Mouse (Mus musculus): ENCODE results near the gene Dusp10. TPM values are rescaled to one million over a fixed set of nuclear protein-coding genes. Genes with fewer than 3 reads are reported as not detected.

Dusp10 gene
- polyA plus RNA-seq, 1 experiment from 2014 or later = 10.5 TPM

DNA sequence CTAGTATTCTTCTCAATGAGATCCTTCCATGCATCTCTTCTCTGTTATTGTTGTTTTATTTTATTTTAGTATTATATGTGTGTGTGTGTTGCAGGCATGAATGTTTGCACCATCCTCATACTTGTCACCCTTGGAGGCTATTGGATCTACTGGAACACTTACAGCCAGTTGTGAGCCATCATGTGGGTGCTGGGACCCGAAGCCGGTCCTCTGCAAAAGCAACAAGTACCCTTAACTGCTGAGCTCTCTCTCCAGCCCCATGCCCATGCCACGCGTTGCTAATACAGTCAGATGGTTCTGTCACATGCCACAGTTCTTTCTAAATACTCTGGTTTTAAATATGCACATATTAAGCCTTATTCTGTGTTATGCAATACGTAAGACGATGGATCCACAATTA is 1.8 kb upstream of the Dusp10 start:
- no peaks in the 10 kb centered on the region for H3K4me1 ChIP-seq (replicated peaks)
- no peak overlapping the region for H3K4me2 ChIP-seq
- no peak for ATAC-seq (replicated peaks; ENCODE audit: insufficient number of reproducible peaks, insufficient read depth, low FRiP score, low read depth)
- no peaks in the 10 kb centered on the region for H3K9me3 ChIP-seq (replicated peaks)
- no peak overlapping the region for H3K9ac ChIP-seq
- no peak overlapping the region for H3K4me3 ChIP-seq
- H3K27ac ChIP-seq = no peak overlapping the region
- H3K27me3 ChIP-seq = no peaks in the 10 kb centered on the region
- no peaks in the 10 kb centered on the region for H3K36me3 ChIP-seq
- 90% methylated on average over 6 of the region's 6 CpGs for WGBS

DNA sequence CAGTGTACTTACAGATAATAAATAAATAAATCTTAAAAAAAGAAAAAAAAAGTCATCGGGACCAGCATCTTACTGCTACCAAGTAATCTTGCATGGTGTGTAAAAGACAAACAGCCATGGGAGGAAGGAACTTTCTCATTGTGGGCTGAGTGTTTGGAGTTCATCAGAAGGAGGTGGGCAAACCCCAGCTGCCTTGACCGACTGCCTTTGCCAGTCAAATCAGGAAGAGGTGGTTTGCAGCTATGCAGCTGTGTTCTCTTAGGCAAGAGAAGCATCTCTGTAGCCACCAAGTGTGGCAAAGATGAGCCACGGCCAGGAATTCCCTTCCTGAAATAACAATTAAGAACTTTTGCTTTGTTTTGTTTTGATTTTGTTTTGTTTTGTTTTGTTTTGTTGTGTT is 989 bp downstream of the Dusp10 start:
- Histone ChIP-seq H3K4me3 (no peak overlapping the region), H3K4me2 (no peak overlapping the region), H3K27ac (no peak overlapping the region), H3K9ac (no peak overlapping the region), H3K27me3 (no peaks in the 10 kb centered on the region), H3K36me3 (no peaks in the 10 kb centered on the region), H3K4me1 (replicated peaks) (no peaks in the 10 kb centered on the region), H3K9me3 (replicated peaks) (no peaks in the 10 kb centered on the region)
- ATAC-seq (replicated peaks; ENCODE audit: insufficient number of reproducible peaks, insufficient read depth, low FRiP score, low read depth) = no peak
- WGBS = 77% methylated on average over 3 of the region's 3 CpGs

DNA sequence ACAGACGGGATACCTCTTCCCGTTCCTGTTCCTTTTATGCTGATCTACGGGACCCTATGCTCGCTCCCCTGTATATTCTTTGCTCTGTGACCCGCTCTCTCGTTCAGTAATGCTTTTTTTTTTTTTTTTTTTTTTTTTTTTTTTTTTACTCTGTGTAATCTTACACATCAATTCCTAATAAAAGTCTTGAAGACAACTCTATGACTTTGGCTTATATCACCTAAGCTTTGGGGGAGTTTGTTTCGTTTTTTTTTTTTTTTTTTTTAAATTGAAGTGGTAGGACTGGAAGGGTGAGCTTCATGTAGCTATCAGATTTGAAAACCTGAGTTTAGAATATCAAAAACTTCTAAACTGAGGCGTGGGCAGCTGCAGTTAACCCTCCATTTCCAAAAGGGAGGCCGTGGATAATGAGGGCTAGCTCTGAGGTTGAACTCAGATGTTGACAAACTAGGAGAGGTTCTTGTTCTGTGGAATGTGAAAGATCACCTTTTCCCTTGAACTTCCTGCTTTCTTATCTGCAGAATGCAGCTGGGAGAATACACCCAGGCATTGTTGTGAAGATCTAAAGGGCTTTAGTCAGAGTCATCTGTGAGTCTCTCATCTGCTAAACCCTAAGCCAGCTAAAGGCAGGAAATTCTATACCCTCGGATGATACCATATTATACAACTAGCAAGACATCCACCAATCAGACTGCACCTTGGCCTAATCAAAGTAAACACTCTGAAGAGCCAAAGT is 3.1 kb downstream of the Dusp10 start:
- no peaks in the 10 kb centered on the region for H3K27me3 ChIP-seq
- H3K4me3 ChIP-seq = no peak overlapping the region
- no peaks in the 10 kb centered on the region for H3K9me3 ChIP-seq (replicated peaks)
- H3K36me3 ChIP-seq = no peaks in the 10 kb centered on the region
- H3K27ac ChIP-seq = peak overlapping the region; percentile 14; the same call in 1 of the 2 replicates
- H3K4me1 ChIP-seq (replicated peaks) = peaks cover 3% of the 10 kb centered on the region; the same call in 1 of the 2 replicates
- WGBS = 68% methylated on average over 10 of the region's 10 CpGs
- no peak for ATAC-seq (replicated peaks; ENCODE audit: insufficient number of reproducible peaks, insufficient read depth, low FRiP score, low read depth)
- H3K4me2 ChIP-seq = no peak overlapping the region
- no peak overlapping the region for H3K9ac ChIP-seq

DNA sequence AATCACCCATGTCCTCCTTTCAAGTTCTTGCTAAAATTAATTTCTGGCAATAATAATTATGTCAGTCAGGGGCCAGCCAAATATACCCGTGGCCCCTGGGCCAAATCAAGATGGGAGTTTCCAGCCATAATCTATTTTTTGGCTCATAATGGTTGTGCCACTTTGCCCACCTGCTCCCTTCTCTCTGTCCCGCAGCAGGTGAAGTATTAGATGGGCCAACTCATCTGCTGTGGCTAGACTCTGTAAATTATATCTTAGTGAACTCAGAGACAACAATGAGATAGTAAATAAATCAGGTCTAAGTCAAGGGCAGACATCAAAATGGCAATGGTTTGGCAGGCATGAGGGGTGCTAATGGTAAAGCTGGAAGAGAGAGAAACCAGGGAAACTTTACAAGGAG is 4.5 kb downstream of the Dusp10 start:
- Histone ChIP-seq H3K9me3 (replicated peaks) (no peaks in the 10 kb centered on the region), H3K4me3 (no peak overlapping the region), H3K4me1 (replicated peaks) (peaks cover 3% of the 10 kb centered on the region; the same call in 1 of the 2 replicates), H3K27ac (no peak overlapping the region), H3K36me3 (no peaks in the 10 kb centered on the region), H3K27me3 (no peaks in the 10 kb centered on the region), H3K9ac (no peak overlapping the region), H3K4me2 (no peak overlapping the region)
- ATAC-seq (replicated peaks; ENCODE audit: insufficient number of reproducible peaks, insufficient read depth, low FRiP score, low read depth) = no peak
- WGBS = 76% methylated on average over 2 of the region's 2 CpGs

DNA sequence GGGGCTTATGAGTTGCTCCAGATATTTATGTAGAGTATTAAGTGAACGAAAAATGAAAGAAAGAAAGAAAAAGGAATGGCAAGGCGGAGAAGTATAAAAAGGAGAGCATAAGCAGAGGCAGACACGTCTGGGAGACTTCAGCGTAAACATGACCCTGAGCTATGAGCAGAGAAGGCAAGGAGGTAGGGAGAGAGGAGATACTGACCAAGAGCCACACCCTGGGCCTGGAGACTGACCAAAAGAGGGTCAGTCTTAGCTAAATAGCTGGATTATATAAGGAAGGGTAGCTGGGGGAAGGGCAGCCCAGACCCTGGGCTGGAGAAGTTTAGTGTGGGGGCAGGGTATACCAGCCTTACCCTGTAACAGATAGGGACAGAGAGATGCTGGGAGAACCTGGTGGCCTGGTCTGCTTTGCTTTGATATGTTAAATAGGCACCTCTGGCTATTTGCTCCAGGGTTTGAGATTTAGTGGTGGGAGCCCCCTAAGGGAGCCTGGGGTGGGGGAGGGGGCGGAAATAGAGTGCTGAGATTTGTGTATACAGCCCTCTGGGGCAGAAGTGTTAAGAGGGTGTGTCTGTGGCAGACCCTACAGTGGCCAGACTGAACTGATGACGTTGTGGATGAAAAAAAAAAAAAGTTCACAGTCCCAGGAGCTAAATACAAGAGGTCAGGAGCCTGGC is 6.1 kb downstream of the Dusp10 start:
- Histone ChIP-seq H3K4me2 (no peak overlapping the region), H3K36me3 (no peaks in the 10 kb centered on the region), H3K27me3 (no peaks in the 10 kb centered on the region), H3K4me1 (replicated peaks) (peaks cover 3% of the 10 kb centered on the region; the same call in 1 of the 2 replicates), H3K9ac (no peak overlapping the region), H3K27ac (no peak overlapping the region), H3K4me3 (no peak overlapping the region), H3K9me3 (replicated peaks) (no peaks in the 10 kb centered on the region)
- ATAC-seq (replicated peaks; ENCODE audit: insufficient number of reproducible peaks, insufficient read depth, low FRiP score, low read depth) = no peak
- 62% methylated on average over 6 of the region's 6 CpGs for WGBS

DNA sequence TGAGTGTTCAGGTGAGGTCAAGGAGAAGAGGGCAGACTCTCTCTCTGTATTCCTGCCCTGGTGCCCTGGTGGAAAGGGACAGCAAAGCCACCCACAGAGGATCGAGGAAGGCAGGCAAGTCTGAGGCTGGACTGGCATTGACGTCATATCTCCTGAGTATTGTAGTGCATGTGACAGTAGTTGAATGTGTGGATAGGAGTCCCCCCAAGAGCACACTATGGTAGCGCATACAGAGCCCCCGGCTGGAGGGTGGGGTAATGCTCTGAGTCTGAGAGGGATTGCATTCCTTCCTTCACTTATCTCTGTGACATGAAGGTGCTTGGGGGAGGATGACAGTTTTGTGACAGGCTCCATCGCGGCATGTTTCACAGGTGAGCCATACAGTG is 6.6 kb downstream of the Dusp10 start:
- no peak overlapping the region for H3K9ac ChIP-seq
- no peaks in the 10 kb centered on the region for H3K9me3 ChIP-seq (replicated peaks)
- no peaks in the 10 kb centered on the region for H3K36me3 ChIP-seq
- 23% methylated on average over 6 of the region's 6 CpGs for WGBS
- H3K4me2 ChIP-seq = no peak overlapping the region
- no peak overlapping the region for H3K27ac ChIP-seq
- peaks cover 3% of the 10 kb centered on the region; the same call in 1 of the 2 replicates for H3K4me1 ChIP-seq (replicated peaks)
- no peaks in the 10 kb centered on the region for H3K27me3 ChIP-seq
- 0 out of 2 replicates have a peak, but pooled peaks have one; percentile 39 for ATAC-seq (replicated peaks; ENCODE audit: insufficient number of reproducible peaks, insufficient read depth, low FRiP score, low read depth)
- H3K4me3 ChIP-seq = no peak overlapping the region

DNA sequence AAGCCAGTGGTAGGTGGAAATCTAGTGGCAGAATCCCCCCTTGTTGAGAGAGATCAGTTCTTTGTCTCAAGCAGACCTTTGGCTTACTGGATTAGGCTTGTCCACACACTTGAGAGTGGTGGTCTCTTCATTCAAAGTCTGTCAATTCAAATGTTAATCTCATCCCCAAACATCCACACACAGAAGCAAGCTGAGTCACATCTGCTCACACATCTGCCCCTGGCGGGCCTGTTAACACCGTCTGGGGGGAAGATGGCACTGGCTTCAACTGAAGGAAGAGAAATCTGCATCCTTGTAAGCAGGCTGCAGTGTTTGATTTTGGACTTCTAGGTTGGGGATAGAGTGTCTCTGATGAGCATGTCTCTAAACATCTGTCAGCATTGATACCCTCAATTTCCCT is 10.9 kb downstream of the Dusp10 start:
- WGBS = 56% methylated on average over 2 of the region's 2 CpGs
- Histone ChIP-seq H3K4me2 (no peak overlapping the region), H3K27ac (no peak overlapping the region)

DNA sequence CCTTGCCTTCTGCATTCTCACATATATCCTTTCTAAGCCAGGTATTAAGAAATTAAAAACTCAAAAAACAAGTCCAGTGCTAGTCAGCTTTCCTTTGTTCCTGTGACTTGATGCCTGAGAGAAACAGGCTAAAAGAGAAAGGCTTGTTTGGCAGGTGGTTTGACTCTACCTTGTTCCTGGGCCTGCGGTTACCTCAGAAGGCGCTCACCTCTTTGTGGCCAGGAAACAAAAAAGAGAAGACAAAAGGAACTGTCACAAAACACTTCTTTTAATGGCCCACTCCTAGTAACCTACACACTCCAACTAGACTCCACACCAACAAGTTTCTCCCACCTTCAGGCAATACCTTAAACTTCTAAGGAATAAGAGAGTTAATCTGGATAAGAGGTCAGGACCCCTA is 11.5 kb downstream of the Dusp10 start:
- Histone ChIP-seq H3K4me3 (no peak overlapping the region), H3K27me3 (no peaks in the 10 kb centered on the region), H3K9me3 (replicated peaks) (no peaks in the 10 kb centered on the region), H3K4me2 (no peak overlapping the region), H3K36me3 (no peaks in the 10 kb centered on the region), H3K9ac (no peak overlapping the region), H3K27ac (no peak overlapping the region), H3K4me1 (replicated peaks) (peaks cover 2% of the 10 kb centered on the region; the same call in 1 of the 2 replicates)
- WGBS = 91% methylated on average over 2 of the region's 2 CpGs
- no peak for ATAC-seq (replicated peaks; ENCODE audit: insufficient number of reproducible peaks, insufficient read depth, low FRiP score, low read depth)

More for the DNA sequence above, 10.9 kb downstream of the Dusp10 start:
- no peaks in the 10 kb centered on the region for H3K9me3 ChIP-seq (replicated peaks)
- no peak overlapping the region for H3K4me3 ChIP-seq
- ATAC-seq (replicated peaks; ENCODE audit: insufficient number of reproducible peaks, insufficient read depth, low FRiP score, low read depth) = no peak
- H3K4me1 ChIP-seq (replicated peaks) = peaks cover 3% of the 10 kb centered on the region; the same call in 1 of the 2 replicates
- H3K27me3 ChIP-seq = no peaks in the 10 kb centered on the region
- H3K36me3 ChIP-seq = no peaks in the 10 kb centered on the region
- H3K9ac ChIP-seq = no peak overlapping the region

DNA sequence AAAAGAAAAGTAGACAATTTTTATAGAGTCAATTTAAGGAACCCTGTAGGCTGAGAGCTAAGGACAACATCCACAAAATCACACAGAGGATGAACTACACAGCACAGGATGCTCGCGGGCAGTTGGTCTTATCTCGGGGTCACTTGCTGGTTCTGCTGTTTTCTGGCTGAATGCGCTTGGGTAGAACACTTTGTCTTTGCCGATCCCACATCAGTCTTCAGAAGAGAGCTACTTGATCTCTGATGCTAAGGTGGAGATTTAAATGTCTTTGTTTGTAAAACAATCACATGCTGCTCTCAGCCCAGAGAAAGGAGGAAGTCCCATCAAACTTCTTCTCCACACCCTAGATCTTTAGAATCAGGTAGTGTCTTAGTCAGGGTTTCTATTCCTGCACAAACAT is 12.0 kb downstream of the Dusp10 start:
- 76% methylated on average over 5 of the region's 5 CpGs for whole genome bisulfite sequencing

DNA sequence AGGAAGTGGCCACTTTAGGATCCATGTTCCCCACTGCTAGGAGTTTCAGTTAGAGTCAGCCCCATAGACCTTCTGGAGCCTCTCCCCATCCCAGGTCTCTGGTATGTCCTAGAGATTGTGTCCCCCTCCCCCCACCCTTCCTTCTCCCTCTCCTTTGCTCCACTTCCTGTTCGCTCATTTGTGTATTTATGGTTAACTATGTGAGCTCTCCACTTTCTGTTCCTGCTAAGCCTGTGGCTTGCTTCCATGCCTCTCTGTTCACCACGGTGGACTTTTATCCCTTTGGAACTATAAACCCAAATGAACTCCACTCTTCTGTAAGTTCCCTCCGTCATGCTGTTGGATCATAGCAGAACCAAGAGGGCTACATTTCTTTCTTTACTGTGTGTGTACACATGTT is 13.9 kb downstream of the Dusp10 start:
- Histone ChIP-seq H3K9me3 (replicated peaks) (no peaks in the 10 kb centered on the region), H3K27me3 (no peaks in the 10 kb centered on the region), H3K36me3 (no peaks in the 10 kb centered on the region), H3K27ac (no peak overlapping the region), H3K4me3 (no peak overlapping the region), H3K4me2 (no peak overlapping the region), H3K9ac (no peak overlapping the region), H3K4me1 (replicated peaks) (no peaks in the 10 kb centered on the region)
- ATAC-seq (replicated peaks; ENCODE audit: insufficient number of reproducible peaks, insufficient read depth, low FRiP score, low read depth) = no peak
- 85% methylated on average over 3 of the region's 3 CpGs for WGBS

More for the DNA sequence above, 12.0 kb downstream of the Dusp10 start:
- H3K36me3 ChIP-seq = no peaks in the 10 kb centered on the region
- no peak overlapping the region for H3K9ac ChIP-seq
- H3K27me3 ChIP-seq = no peaks in the 10 kb centered on the region
- H3K4me1 ChIP-seq (replicated peaks) = no peaks in the 10 kb centered on the region
- no peak overlapping the region for H3K27ac ChIP-seq
- H3K4me3 ChIP-seq = no peak overlapping the region
- H3K9me3 ChIP-seq (replicated peaks) = no peaks in the 10 kb centered on the region
- ATAC-seq (replicated peaks; ENCODE audit: insufficient number of reproducible peaks, insufficient read depth, low FRiP score, low read depth) = no peak
- no peak overlapping the region for H3K4me2 ChIP-seq

DNA sequence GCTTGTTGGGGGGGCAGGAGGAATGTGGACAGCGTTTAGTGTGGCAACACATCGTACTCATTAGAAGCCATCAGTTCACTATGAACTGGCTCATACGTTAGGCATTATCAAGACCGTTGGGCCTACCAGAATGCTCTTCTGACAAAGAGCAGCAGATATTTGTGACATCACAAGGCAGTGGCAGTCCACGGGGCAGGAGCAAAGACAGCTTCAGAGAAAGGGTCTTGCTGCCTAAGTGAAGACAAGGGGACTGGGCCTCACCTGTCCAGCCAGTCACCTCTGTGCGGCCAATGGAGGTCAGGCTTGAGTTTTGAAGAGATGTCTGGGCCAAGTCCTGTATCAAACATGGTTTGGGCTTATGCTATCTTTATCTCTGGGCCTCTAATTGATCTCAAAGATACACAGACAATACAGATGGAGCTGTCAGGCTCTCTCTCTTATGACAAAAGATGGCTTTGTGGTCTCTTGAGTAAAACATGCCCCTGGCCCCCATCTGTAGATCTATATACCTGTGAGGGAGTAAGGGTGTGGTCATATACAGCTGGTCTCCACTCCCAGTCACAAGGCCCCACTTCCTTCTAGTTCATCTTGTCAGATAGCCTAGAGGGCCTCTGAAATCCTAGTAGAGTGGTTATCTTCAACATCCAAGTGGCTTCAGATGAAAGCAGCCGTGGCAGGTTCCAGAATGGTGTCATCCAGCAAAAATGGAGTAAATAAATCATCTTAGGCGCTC is 17.1 kb downstream of the Dusp10 start:
- H3K27ac ChIP-seq = no peak overlapping the region
- no peaks in the 10 kb centered on the region for H3K27me3 ChIP-seq
- no peaks in the 10 kb centered on the region for H3K36me3 ChIP-seq
- 86% methylated on average over 8 of the region's 8 CpGs for WGBS
- H3K9me3 ChIP-seq (replicated peaks) = no peaks in the 10 kb centered on the region
- no peak overlapping the region for H3K9ac ChIP-seq
- no peak overlapping the region for H3K4me2 ChIP-seq
- no peak for ATAC-seq (replicated peaks; ENCODE audit: insufficient number of reproducible peaks, insufficient read depth, low FRiP score, low read depth)
- H3K4me3 ChIP-seq = no peak overlapping the region
- H3K4me1 ChIP-seq (replicated peaks) = peaks cover 7% of the 10 kb centered on the region

Data from heart, embryonic 15.5 days (tissue).